Mouse (Mus musculus) MEL (cell line): ENCODE measurements around the gene Agbl1. TPM values are rescaled to one million over a fixed set of nuclear protein-coding genes. Genes with fewer than 3 reads are reported as not detected.

Experiments
- DNase-seq: peaks from one replicate; pipeline ENCODE4 v3.0.0; 2011; ENCODE audit warnings: low read depth, low spot score
- H3K27ac ChIP-seq: 2 replicates; pipeline ENCODE4 v1.5.1; 2012; ENCODE audit warnings: low read depth, mild to moderate bottlenecking, control low read depth, low read length, moderate library complexity; ENCODE audit not compliant: control insufficient read depth
- H3K27me3 ChIP-seq, 2 experiments: fragments of 150-350 bp in 1 of 2; sonication (generic) in 1 of 2; 2 replicates each; pipeline ENCODE4 v1.6.1; 2012; ENCODE audit warnings: low read length in 2 of 2, mild to moderate bottlenecking in 2 of 2, improper control_type of control experiment in 1 of 2, moderate library complexity in 1 of 2; ENCODE audit not compliant: insufficient read depth in 2 of 2, control insufficient read depth in 1 of 2
- H3K36me3 ChIP-seq, 2 experiments: 2 replicates each; pipeline ENCODE4 v1.6.1; 2012 to 2014; ENCODE audit warnings: low read length in 2 of 2, improper control_type of control experiment in 1 of 2, inconsistent platforms in 1 of 2, mild to moderate bottlenecking in 1 of 2; ENCODE audit not compliant: insufficient read depth in 2 of 2, control insufficient read depth in 1 of 2
- H3K4me1 ChIP-seq, 2 experiments: fragments of 150-350 bp in 1 of 2; sonication (generic) in 1 of 2; 2 replicates each; pipeline ENCODE4 v1.6.1; 2012; ENCODE audit warnings: low read length in 2 of 2, improper control_type of control experiment in 1 of 2, mild to moderate bottlenecking in 1 of 2; ENCODE audit not compliant: insufficient read depth in 2 of 2, control insufficient read depth in 1 of 2
- H3K4me3 ChIP-seq, 2 experiments: fragments of 150-350 bp in 1 of 2; sonication (generic) in 1 of 2; 2 replicates each; pipeline ENCODE4 v1.5.1; 2012; ENCODE audit warnings: low read depth in 2 of 2, low read length in 2 of 2, mild to moderate bottlenecking in 2 of 2, moderate library complexity in 2 of 2, control low read depth in 1 of 2, improper control_type of control experiment in 1 of 2; ENCODE audit not compliant: control insufficient read depth in 1 of 2, insufficient read depth in 1 of 2
- H3K79me2 ChIP-seq: 2 replicates; pipeline ENCODE4 v1.6.1; 2012; ENCODE audit warnings: mild to moderate bottlenecking, low read length, moderate library complexity; ENCODE audit not compliant: control insufficient read depth, poor library complexity, insufficient read depth
- H3K9ac ChIP-seq: 2 replicates; pipeline ENCODE4 v1.6.1; 2012; ENCODE audit warnings: low read depth, mild to moderate bottlenecking, control low read depth, low read length, moderate library complexity; ENCODE audit not compliant: control insufficient read depth, poor library complexity, severe bottlenecking
- H3K9me3 ChIP-seq: fragments of 150-350 bp; sonication (generic); replicated peaks from 2 replicates; pipeline ENCODE4 v1.6.1; 2012; ENCODE audit warnings: mild to moderate bottlenecking, low read length, improper control_type of control experiment, moderate library complexity; ENCODE audit not compliant: insufficient read depth
- BHLHE40 ChIP-seq: IDR thresholded peaks from 2 replicates; pipeline ENCODE4 v1.6.1; 2012; ENCODE audit warnings: low read depth, mild to moderate bottlenecking, inconsistent platforms, low read length, improper control_type of control experiment, borderline replicate concordance
- CHD1 ChIP-seq: IDR thresholded peaks from 2 replicates; pipeline ENCODE4 v1.6.1; 2012; ENCODE audit warnings: low read depth, mild to moderate bottlenecking, inconsistent platforms, low read length, improper control_type of control experiment
- EP300 ChIP-seq, 2 experiments: IDR thresholded peaks; 2 replicates each; pipeline ENCODE4 v1.6.1; 2011; ENCODE audit warnings: improper control_type of control experiment in 2 of 2, low read length in 2 of 2, low read depth in 1 of 2, mild to moderate bottlenecking in 1 of 2
- GABPA ChIP-seq: IDR thresholded peaks from 2 replicates; pipeline ENCODE4 v1.6.1; 2012; ENCODE audit warnings: low read depth, mild to moderate bottlenecking, inconsistent platforms, low read length, improper control_type of control experiment, moderate library complexity
- GATA1 ChIP-seq: IDR thresholded peaks from 2 replicates; pipeline ENCODE4 v1.6.1; 2011; ENCODE audit warnings: low read depth, low read length, improper control_type of control experiment
- HCFC1 ChIP-seq: IDR thresholded peaks from 2 replicates; pipeline ENCODE4 v1.6.1; 2012; ENCODE audit warnings: low read depth, mild to moderate bottlenecking, inconsistent platforms, low read length, improper control_type of control experiment, moderate library complexity
- JUND ChIP-seq: IDR thresholded peaks from 2 replicates; pipeline ENCODE4 v1.6.1; 2011; ENCODE audit warnings: low read depth, mild to moderate bottlenecking, improper control_type of control experiment, low read length
- KAT2A ChIP-seq: conservative IDR thresholded peaks from 2 replicates; pipeline ENCODE4 v1.6.1; 2012; ENCODE audit warnings: low read depth, low read length, improper control_type of control experiment, inconsistent platforms
- MAX ChIP-seq: IDR thresholded peaks from 2 replicates; pipeline ENCODE4 v1.6.1; 2011; ENCODE audit warnings: low read length, improper control_type of control experiment
- MAZ ChIP-seq: IDR thresholded peaks from 2 replicates; pipeline ENCODE4 v1.6.1; 2012; ENCODE audit warnings: low read depth, mild to moderate bottlenecking, inconsistent platforms, low read length, improper control_type of control experiment
- MXI1 ChIP-seq: IDR thresholded peaks from 2 replicates; pipeline ENCODE4 v1.6.1; 2011; ENCODE audit warnings: mild to moderate bottlenecking, low read depth, low read length, improper control_type of control experiment
- MYB ChIP-seq: IDR thresholded peaks from 2 replicates; pipeline ENCODE4 v1.6.1; 2011; ENCODE audit warnings: mild to moderate bottlenecking, low read depth, low read length, improper control_type of control experiment
- MYC ChIP-seq: IDR thresholded peaks from 2 replicates; pipeline ENCODE4 v1.6.1; 2011; ENCODE audit warnings: low read depth, mild to moderate bottlenecking, low read length, improper control_type of control experiment, moderate library complexity
- NELFE ChIP-seq: IDR thresholded peaks from 2 replicates; pipeline ENCODE4 v1.6.1; 2011; ENCODE audit warnings: low read depth, low read length, improper control_type of control experiment
- NRF1 ChIP-seq: IDR thresholded peaks from 2 replicates; pipeline ENCODE4 v1.6.1; 2014; ENCODE audit warnings: low read depth, mild to moderate bottlenecking, inconsistent platforms, low read length, improper control_type of control experiment, moderate library complexity; ENCODE audit not compliant: poor library complexity, insufficient read depth, severe bottlenecking
- POLR2AphosphoS2 ChIP-seq: IDR thresholded peaks from 2 replicates; pipeline ENCODE4 v1.6.1; 2011; ENCODE audit warnings: low read length, improper control_type of control experiment
- POLR2AphosphoS5 ChIP-seq: IDR thresholded peaks from 2 replicates; pipeline ENCODE4 v1.6.1; 2012; ENCODE audit warnings: low read depth, borderline replicate concordance, mild to moderate bottlenecking, inconsistent platforms, low read length, moderate library complexity, mixed read lengths
- RAD21 ChIP-seq: IDR thresholded peaks from 2 replicates; pipeline ENCODE4 v1.6.1; 2011; ENCODE audit warnings: mild to moderate bottlenecking, low read depth, low read length, improper control_type of control experiment
- SIN3A ChIP-seq: IDR thresholded peaks from 2 replicates; pipeline ENCODE4 v1.6.1; 2012; ENCODE audit warnings: low read length, improper control_type of control experiment, inconsistent platforms
- TBP ChIP-seq: IDR thresholded peaks from 2 replicates; pipeline ENCODE4 v1.8.0; 2011; ENCODE audit warnings: low read depth, low read length, improper control_type of control experiment
- TCF12 ChIP-seq: IDR thresholded peaks from 2 replicates; pipeline ENCODE4 v1.6.1; 2014; ENCODE audit warnings: low read depth, mild to moderate bottlenecking, inconsistent platforms, low read length, improper control_type of control experiment, moderate library complexity
- USF2 ChIP-seq, 2 experiments: IDR thresholded peaks; 2 replicates each; pipeline ENCODE4 v1.6.1; 2011 to 2012; ENCODE audit warnings: improper control_type of control experiment in 2 of 2, low read length in 2 of 2, borderline replicate concordance in 1 of 2, inconsistent platforms in 1 of 2, low read depth in 1 of 2, mild to moderate bottlenecking in 1 of 2; ENCODE audit not compliant: insufficient read depth in 1 of 2
- ZC3H11A ChIP-seq: IDR thresholded peaks from 2 replicates; pipeline ENCODE4 v1.6.1; 2012; ENCODE audit warnings: low read depth, mild to moderate bottlenecking, inconsistent platforms, low read length, improper control_type of control experiment
- ZKSCAN1 ChIP-seq: IDR thresholded peaks from 2 replicates; pipeline ENCODE4 v1.6.1; 2012; ENCODE audit warnings: low read depth, mild to moderate bottlenecking, inconsistent platforms, low read length, improper control_type of control experiment, moderate library complexity
- polyA plus RNA-seq, 2 experiments: library from polyadenylated mRNA; stranded (reverse) in 1 of 2; unstranded in 1 of 2; fragments of >175 nt in 1 of 2; fragments of >200 nt in 1 of 2; gene quantifications; 2 replicates each; pipeline versions ENCODE4 v1.2.1 to v1.2.4; 2012; ENCODE audit warnings: low replicate concordance in 2 of 2, low read depth in 1 of 2; ENCODE audit not compliant: insufficient read length in 2 of 2, insufficient read depth in 1 of 2, missing spikeins in 1 of 2
- total RNA-seq: library from RNA; depleted of rRNA; stranded (reverse); fragments of 300-350 nt; gene quantifications from 2 replicates; pipeline ENCODE4 v1.2.3, GENCODE M21; 2012

The Agbl1 gene
- total and polyA plus RNA-seq, 3 experiments: not detected

DNA sequence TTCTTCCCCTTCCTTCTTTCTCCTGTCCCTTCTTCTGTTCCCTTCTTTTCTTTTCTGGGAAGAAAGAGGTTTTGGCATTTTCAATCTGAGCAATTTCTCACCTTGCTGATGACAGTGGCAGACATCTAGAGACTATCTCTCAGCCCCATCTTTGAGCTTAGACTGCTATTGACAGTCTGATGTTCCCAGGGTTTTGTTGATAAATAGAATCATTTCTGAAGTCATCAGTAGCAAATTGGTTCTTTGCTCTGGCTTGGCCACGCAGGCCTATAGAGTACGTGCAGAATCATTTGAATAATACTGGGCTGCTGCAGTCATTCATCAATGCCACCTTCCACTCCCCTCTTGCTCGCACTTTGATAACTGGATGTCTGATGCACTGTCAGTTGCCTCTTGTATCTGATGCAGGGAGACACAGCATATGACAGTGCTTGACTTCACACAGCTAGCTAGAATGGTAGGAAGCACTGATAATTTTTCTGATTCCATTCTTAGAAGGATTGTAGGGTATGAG is 186.5 kb downstream of the Agbl1 start:
- Histone ChIP-seq H3K9ac (no peak overlapping the region), H3K27ac (no peak overlapping the region), H3K9me3 (no peaks in the 10 kb centered on the region), H3K79me2 (no peaks in the 10 kb centered on the region), H3K4me3 (no peak overlapping the region), H3K4me1 (no peaks in the 10 kb centered on the region)
- TF ChIP-seq RAD21: no peak
- no peak for TF ChIP-seq MAX
- TF ChIP-seq USF2 (IDR thresholded peaks at IDR 0.05; ENCODE audit: borderline replicate concordance in 1 of 2, insufficient read depth in 1 of 2, low read depth in 1 of 2, low read length in 2 of 2): no peak
- no peak for TF ChIP-seq POLR2AphosphoS2
- TF ChIP-seq TBP: no peak
- no peak for TF ChIP-seq MYB
- TF ChIP-seq BHLHE40: no peak
- no peak for TF ChIP-seq GATA1
- TF ChIP-seq SIN3A: no peak
- TF ChIP-seq MYC: no peak
- no peak for TF ChIP-seq GABPA
- TF ChIP-seq, all 39 proteins: peak for 0
- H3K36me3 ChIP-seq: no peaks in the 10 kb centered on the region
- H3K27me3 ChIP-seq: no peaks in the 10 kb centered on the region
- DNase-seq: no peak

DNA sequence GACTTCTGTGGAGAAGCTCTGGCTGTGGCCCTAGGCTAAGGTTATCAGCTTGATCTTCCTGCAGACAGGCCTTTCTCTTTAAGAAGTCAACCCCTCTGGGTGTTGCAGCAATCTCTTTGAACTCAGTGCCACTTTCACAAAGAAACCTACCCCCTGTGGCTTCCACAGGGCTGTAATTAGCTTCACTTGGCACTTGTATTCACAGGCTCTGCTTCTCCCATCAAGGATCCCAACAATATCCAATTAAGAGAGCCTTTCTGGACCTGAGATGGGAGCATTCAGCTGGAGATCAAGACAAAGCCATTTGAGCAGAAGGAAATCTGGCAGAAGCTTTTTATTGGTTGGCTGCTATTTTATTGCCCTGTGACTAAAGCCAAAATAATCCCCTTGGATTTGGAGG is 208.9 kb downstream of the Agbl1 start:
- no peak overlapping the region for H3K4me3 ChIP-seq
- TF ChIP-seq GABPA (no peak), EP300 (IDR thresholded peaks at IDR 0.05; ENCODE audit: low read depth in 1 of 2, low read length in 2 of 2) (no peak), ZC3H11A (no peak), NELFE (no peak), HCFC1 (no peak), NRF1 (no peak), JUND (no peak), GATA1 (no peak), MYB (no peak), BHLHE40 (no peak), KAT2A (no peak), ZKSCAN1 (no peak), CHD1 (no peak), TCF12 (no peak), POLR2AphosphoS5 (no peak), POLR2AphosphoS2 (no peak), MXI1 (no peak), MAZ (no peak)
- H3K4me1 ChIP-seq: no peaks in the 10 kb centered on the region
- H3K9ac ChIP-seq: no peak overlapping the region
- H3K27ac ChIP-seq: no peak overlapping the region
- no peak for DNase-seq
- no peaks in the 10 kb centered on the region for H3K9me3 ChIP-seq
- H3K36me3 ChIP-seq: no peaks in the 10 kb centered on the region
- no peaks in the 10 kb centered on the region for H3K27me3 ChIP-seq
- H3K79me2 ChIP-seq: no peaks in the 10 kb centered on the region
